Mouse (Mus musculus) heart, postnatal 14 days (tissue): ENCODE results near the gene Cops8. TPM values are rescaled to one million over a fixed set of nuclear protein-coding genes. Genes with fewer than 3 reads are reported as not detected.

Experiments used
- DNase-seq, 2 experiments: peaks; one replicate each; pipeline ENCODE4 v3.0.0; 2021 to 2022
- intact Hi-C: fragments of 180-260 bp; cut with DNase I; formaldehyde crosslinking; loops from one replicate; pipeline ENCODE4 v1.15.1; 2025
- long read RNA-seq, 2 experiments: library from polyadenylated mRNA; stranded (forward); transcript quantifications; one replicate each; pipeline ENCODE4 v2.0.0; 2021
- total RNA-seq, 2 experiments: library from RNA; stranded (reverse); gene quantifications; 2 replicates each; pipeline ENCODE4 v1.2.3; 2021

The Cops8 gene
- 10 to 100 TPM; 83.5 to 84.9 TPM for total RNA-seq
- long read RNA-seq, experiment 1, transcript Cops8-201 (8 exons, 2,287 nt), result major isoform, 161 of 171 reads
- long read RNA-seq, experiment 1, partial matches to known transcripts, result 2 of 171 reads
- long read RNA-seq, experiment 1, other reads (novel, unspliced or antisense), result 7 of 171 reads
- long read RNA-seq, experiment 2, transcript Cops8-201 (8 exons, 2,287 nt), result major isoform, 134 of 143 reads
- long read RNA-seq, experiment 2, partial matches to known transcripts, result 2 of 143 reads
- long read RNA-seq, experiment 2, other reads (novel, unspliced or antisense), result 6 of 143 reads

GRCm38 (mm10) chr1:90602759-90603560 is at the start of gene Cops8:
TSS of gene Cops8 (plus strand) at chr1:90602981.
- intact Hi-C loops, result no loop called here
- DNase-seq, result peak; percentile 97 to 99

DNA sequence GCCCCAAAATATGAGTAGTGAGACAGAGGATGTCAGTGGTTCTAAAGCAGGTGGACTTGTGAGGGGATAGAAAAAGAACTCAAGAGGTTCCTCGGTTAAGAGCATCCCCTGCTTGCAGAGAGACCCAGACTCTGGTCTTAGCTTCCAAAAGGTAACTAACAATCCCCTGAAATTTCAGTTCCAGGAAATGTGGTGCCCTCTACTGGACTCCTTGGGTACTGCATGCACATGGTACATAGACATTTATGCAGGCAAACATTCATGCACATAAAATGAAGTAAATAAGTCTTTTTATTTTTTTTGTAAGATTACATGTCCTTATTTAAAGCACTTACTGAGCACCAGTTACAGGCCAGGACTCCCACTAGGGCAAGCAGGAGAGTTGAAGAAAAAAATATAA is 45.6 kb upstream of the Cops8 start:
- intact Hi-C loops, result no loop called here
- peak in 1 of 2 experiments; percentile 17 for DNase-seq

GRCm38 (mm10) chr1:90560942-90561726 is 41.6 kb upstream of the Cops8 start:
- peak in 1 of 2 experiments; percentile 16 for DNase-seq
- intact Hi-C loops, result no loop called here

- no peak for DNase-seq
- intact Hi-C loops, result no loop called here
Measured at GRCm38 (mm10) chr1:90563945-90564344, 38.8 kb upstream of the Cops8 start.

DNA sequence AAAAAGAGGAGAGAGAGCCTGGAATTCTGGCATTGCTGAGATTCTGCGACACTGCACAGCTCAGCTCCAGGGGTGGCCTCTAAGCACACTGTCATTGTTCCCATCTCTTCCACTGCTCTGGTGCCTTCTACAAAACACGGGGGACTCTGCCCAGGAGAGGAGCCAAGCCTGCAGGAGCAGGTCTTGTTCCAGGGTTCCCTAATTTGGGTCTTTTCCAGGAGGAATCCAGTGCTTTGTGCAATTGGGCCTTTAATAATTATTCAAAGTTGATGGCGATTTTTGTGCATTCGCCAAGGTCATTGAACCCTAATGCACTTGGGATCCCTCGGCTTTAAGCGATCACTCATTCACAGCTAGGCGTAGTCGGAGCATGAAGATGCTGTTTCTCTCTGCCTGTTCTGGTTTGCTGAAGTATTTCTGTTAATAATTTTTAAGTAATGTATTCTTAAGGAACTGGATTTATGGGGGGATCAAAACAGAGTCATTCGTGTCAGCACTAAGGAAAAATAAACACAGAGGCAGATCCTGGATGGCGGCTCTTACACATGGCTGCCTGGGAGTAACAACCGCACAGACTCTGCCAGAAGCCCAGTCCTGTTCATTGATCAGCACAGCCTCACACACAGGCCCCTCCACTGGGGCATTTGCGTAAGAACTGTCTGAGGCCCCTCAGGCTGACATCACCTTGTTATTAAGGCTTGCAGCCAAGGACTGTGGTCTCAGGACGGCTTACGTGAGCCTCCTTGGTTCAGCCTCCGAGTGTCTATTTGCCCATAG is 35.9 kb upstream of the Cops8 start:
- peak in 1 of 2 experiments; percentile 27 for DNase-seq
- intact Hi-C loops, result no loop called here

DNA sequence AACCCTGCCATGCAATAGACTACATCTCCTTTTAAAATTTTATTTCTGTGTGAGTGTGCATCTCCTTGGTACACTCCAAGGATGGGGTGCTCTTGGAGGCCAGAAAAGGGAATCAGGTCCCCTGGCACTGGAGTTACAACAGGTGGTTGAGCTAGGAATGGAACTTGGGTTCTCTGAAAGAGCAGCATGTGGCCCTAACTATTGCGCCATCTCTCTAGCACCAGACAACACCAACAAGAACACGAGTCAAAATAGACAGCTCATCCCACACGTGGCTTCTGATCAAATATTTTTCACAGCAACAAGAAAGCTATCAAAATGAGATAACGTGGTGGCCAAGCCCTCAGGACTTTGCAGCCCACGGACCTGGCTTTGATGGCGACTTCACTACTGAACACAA is 28.9 kb upstream of the Cops8 start:
- intact Hi-C loops, result no loop called here
- DNase-seq, result no peak

DNA sequence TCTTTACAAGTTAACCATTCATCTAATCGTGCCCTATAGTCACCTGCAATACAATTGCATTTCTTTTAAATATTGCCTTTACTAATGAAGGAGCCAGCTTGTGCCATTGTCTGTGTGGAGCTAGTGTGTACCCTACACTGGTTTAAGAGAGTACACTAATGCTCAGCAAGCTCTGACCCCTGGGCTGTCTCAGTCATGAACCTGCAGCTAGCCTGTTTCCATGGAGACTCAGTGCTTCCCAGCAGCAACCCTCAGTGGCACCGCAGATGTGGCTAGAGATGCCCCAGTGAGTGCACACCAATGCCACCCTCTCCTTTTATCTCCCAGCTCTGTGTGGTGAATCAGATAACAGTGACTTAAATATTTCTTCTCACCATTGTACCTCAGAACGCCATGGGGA is 27.9 kb upstream of the Cops8 start:
- DNase-seq, result no peak
- intact Hi-C loops, result no loop called here

DNA sequence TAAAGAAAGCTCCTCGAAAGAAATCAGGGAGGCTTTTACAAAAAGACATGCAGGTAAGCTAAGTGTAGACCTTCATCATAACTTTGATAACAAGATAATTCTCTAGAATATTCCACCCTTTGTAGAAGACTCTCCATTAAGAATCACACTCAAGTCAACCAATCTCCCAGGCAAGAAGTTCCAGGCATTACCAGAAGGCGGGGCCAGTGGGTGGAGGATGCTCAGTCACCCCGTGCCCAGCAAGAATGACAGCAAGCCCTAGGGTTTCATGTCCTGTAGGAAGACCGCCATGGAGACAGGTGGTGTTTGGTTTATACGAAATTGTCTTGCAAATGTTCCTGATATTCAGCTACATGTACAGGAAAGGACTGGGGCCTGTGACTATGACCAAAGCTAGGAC is 25.4 kb upstream of the Cops8 start:
- DNase-seq, result peak in 1 of 2 experiments; percentile 28
- intact Hi-C loops, result no loop called here

DNA sequence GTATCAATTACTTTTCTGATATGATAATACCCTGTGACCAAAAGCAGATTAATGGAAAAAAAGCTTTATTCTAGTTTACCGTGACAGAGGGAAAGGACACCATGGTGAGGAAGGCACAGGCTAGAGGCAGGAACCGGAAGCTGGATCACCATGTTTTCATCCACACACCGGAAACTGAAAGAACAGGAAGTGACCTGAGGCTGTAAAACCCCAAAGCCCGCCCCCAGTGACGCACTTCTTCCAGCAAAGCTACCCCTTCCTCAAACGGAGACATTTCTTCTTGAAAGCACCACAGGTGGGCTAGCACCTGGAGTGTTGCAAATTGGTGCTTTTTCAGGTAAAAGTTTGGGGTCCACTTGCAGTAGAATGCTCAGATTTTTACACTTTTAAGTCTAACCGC is 20.1 kb upstream of the Cops8 start:
- intact Hi-C loops, result no loop called here

DNA sequence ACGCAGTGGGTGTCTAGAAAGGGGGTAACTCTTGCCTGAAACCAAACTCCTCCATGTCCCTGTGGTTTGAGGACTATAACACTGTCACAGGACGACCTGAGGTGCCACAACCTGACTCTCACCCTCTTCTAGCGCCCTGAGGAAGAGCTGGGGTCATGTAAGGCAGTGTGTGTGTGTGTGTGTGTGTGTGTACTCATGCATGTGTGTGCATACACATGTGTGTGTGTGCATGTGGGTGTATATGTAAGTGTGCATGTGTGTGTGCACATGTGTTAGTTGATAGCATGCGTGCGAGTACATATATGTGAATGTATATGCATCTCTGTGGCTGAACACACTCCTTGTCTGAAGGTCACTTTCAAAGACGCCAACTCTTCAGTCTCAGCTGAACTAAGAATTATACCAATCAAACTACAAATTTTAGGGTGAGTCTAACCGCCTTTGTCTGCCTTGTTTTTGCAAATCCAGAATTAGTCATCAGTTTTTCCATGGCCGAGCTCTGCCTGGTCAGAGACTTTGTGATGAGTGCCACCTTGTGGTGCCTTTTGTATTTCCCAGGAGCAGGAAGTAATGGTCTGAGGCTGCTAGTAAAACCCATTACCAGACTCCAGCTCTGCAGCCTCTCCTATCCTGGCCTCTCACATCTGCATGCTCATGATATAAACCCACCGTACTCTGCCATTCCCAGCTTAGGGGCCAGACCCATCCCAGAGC is 14.6 kb upstream of the Cops8 start:
- intact Hi-C loops, result loop anchor here (1.0 to 5.0 kb wide), 4 partner anchors 93 to 384 kb away; no protein-coding TSS in a partner anchor
- peak; percentile 84 to 91 for DNase-seq

More for the DNA sequence above, 20.1 kb upstream of the Cops8 start:
- no peak for DNase-seq

DNA sequence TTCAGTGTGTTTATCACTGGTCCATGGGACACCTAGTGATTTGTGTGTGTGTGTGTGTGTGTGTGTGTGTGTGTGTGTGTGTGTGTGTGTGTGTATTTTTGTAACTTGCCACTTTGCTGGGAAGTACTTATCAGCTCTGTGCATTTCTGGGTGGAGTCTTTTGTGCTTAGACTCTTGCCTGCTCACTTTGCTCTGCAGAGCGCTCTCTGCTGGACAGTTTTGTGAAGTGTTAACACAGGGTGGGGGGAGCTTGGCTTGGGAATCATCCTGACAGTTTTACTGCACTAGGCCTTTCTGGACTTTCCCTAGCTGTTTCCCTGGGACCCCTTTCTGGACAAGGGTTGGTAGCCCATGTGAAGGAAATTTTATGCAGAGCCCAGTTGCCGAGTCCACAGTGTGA is 12.0 kb upstream of the Cops8 start:
- peak; percentile 61 to 83 for DNase-seq
- intact Hi-C loops, result loop anchor here (1.0 to 10.0 kb wide), 2 partner anchors 530 to 946 kb away; no protein-coding TSS in a partner anchor

DNA sequence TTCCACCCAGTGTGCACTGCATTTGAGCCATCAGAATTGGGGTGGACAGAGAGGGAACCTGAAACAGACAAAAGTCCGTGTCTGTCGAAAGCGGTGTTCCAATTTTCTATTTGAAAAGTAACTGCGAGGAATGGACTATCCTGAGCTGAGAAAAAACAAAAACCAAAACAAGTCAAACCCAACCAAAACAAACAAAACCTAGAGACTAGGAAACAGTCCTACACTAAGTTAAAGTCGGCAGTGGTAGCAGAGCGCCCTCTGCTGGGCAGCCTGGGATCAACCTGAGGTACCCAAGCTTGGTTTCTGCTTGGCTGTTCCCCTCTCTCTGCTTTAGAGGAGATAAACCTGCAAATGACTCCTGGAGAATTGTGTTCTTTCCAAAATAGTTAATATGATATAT is 10.0 kb upstream of the Cops8 start:
- intact Hi-C loops, result loop anchor here (10.0 kb wide), 1 partner anchor 948 kb away; no protein-coding TSS in a partner anchor
- DNase-seq, result peak; percentile 86 to 92

DNA sequence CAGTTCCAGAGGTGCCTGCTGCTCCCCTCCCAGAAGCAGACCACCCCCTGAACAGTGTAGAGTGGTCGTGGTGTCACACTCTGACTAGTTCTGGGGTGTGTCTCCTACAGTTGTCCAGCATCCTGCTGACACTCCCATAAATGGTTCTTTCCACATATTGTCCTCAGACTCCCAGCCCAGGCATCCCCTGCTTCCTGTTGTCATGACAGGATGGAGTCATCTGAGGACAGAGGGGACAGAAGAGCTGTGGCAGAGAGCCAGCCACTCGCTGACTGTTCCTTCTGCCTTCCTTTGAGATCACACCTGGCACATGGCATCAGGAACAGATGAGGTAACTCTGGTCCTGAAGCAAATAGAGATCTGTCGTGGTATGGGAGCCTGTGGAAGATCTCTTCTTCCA is 3.6 kb upstream of the Cops8 start:
- DNase-seq, result peak; percentile 68
- intact Hi-C loops, result loop anchor here (10.0 kb wide), 1 partner anchor 954 kb away; no protein-coding TSS in a partner anchor

DNA sequence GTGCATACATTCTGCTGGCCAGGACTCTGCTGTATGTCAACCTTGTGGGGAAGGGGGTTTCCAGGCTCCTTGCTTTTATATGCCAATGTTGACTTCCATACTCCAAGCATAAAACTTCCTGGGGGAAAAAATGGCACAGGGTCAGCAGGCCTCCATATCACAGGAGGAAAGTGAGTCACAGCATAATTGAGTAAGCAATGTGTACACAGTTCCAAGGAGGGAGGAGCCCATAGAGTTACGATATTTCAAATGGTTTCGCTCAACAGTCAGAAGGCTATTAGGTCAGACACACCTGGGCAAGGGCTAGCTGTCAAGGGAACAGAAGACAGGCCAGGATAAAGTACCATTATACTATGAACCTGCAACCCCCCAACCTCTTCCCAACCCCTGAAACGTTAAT is 1.7 kb upstream of the Cops8 start:
- DNase-seq, result no peak
- intact Hi-C loops, result no loop called here

GRCm38 (mm10) chr1:90603561-90603887 is 743 bp downstream of the Cops8 start:
- intact Hi-C loops, result no loop called here

DNA sequence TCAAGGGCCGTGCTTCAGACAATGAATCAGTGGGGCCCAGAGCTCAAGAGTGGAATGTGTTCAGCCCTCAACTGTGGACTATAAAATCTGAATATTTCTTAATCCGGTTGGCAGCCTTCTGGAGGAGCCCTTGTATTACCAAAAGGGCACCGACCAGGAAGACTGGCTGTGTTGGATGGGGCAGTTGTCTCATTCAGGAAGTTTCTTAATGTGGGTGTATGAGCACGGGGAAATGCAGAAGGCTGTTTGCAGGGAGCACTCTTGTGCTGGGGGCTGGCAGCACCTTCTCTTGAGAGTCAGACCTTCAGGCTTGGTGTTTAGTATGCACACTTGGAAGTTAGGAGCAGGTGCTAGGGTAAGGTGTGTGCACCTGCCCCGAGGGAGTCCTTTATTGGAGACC is 6.6 kb downstream of the Cops8 start:
- DNase-seq, result no peak
- intact Hi-C loops, result no loop called here

More at GRCm38 (mm10) chr1:90603561-90603887, 743 bp downstream of the Cops8 start:
- no peak for DNase-seq

DNA sequence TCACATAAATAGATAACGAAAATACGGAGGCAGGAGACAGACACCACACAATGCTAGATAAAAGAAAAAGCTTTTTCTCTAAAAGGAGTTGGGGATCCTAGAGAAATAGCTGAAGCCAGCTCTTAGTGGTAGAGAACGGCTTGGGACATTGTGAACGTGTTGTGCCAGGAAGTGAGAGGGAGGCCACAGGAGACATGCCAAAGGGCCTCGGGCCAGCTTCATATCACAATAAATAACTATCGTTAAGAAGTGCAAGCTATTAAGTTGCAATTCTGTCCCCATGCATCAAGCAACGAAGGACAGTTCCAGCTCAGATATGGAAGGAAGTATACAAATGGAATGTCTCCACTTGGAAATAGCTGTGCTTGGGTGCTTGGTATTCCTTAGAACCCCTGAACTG is 14.5 kb downstream of the Cops8 start:
- peak in 1 of 2 experiments; percentile 25 for DNase-seq
- intact Hi-C loops, result no loop called here

GRCm38 (mm10) chr1:90633415-90634030 is 30.7 kb downstream of the Cops8 start:
- intact Hi-C loops, result no loop called here
- no peak for DNase-seq

GRCm38 (mm10) chr1:90634205-90634745 is 31.5 kb downstream of the Cops8 start:
- intact Hi-C loops, result no loop called here
- DNase-seq, result no peak
